Mouse (Mus musculus) olfactory bulb, adult 2 months (tissue): ENCODE data around the gene Prkn. TPM values are rescaled to one million over a fixed set of nuclear protein-coding genes. Genes with fewer than 3 reads are reported as not detected.

Experiments used
- H3K27ac ChIP-seq: fragments of 200-500 bp; 2 replicates; pipeline ENCODE4 v1.5.1; 2012; ENCODE audit warnings: low read depth, low read length; ENCODE audit not compliant: insufficient read depth
- H3K4me1 ChIP-seq: fragments of 200-500 bp; 2 replicates; pipeline ENCODE4 v1.6.1; 2012; ENCODE audit warnings: low read length; ENCODE audit not compliant: control insufficient read depth, insufficient read depth
- H3K4me3 ChIP-seq: fragments of 200-500 bp; 2 replicates; pipeline ENCODE4 v1.5.1; 2012; ENCODE audit warnings: mild to moderate bottlenecking, low read depth, low read length, moderate library complexity; ENCODE audit not compliant: insufficient read depth
- CTCF ChIP-seq: fragments of 200-500 bp; IDR thresholded peaks from 2 replicates; pipeline ENCODE4 v1.5.1; 2012; ENCODE audit warnings: low read depth, mild to moderate bottlenecking, low read length, moderate library complexity; ENCODE audit not compliant: insufficient read depth
- POLR2A ChIP-seq: fragments of 200-500 bp; IDR thresholded peaks from 2 replicates; pipeline ENCODE4 v1.6.1; 2012; ENCODE audit warnings: mild to moderate bottlenecking, low read depth, low read length, moderate library complexity; ENCODE audit not compliant: insufficient read depth
- WGBS: fragments of 180-500 bp; shearing (Covaris S2); methylation state at CpG from one replicate; pipeline ENCODE4 v1.1.7; 2018; 5-methylcytosine and 5-hydroxymethylcytosine counted together
- polyA plus RNA-seq: library from polyadenylated mRNA; stranded (reverse); fragments of >200 nt; gene quantifications from 2 replicates; pipeline ENCODE4 v1.2.4, GENCODE M21; 2012; ENCODE audit warnings: low replicate concordance; ENCODE audit not compliant: missing spikeins, insufficient read depth, insufficient read length

The Prkn gene
- polyA plus RNA-seq, 1 experiment: not detected

DNA sequence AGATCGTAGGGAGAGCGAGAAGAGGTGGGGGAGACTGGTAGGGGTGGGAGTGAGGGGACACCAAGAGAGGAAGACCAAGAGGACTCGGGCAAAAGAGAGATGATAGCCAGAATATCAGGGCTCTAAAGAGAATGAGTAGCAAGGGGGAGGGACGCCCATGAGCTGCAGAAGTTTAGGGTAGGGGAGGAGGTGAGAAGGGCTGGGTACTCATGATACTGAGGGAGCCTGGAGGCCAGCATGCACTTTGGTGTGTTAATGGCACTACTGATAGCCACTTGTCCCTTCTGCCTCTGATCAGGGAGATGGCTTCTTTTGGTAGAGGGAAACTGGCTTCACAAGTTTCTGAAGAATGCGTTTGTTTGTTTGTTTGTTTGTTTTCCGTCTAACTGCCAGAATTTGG, 1264.5 kb downstream of the Prkn start:
- 96% methylated on average over 6 of the region's 6 CpGs for WGBS
- no peaks in the 10 kb centered on the region for H3K4me1 ChIP-seq
- no peak overlapping the region for H3K27ac ChIP-seq
- no peak overlapping the region for H3K4me3 ChIP-seq
- TF ChIP-seq CTCF: no peak
- TF ChIP-seq POLR2A: no peak

DNA sequence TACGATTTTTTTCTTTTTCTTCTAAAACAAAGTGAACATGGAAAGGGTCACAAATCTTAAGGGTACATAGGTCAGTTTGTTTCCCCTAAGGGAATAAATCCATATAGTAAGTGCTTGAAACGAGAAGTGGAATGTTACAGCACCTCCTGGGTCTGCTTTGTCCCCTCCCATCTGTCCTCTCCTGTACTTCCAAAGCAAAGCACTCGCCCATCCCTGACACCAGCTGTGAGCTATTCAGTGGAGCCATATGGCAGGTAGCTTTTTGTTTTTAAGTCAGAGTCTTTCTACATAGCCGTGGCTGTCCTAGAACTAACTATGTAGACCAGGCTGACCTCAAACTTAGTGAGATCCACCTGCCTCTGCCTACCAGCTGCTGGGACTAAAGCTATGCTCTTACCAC, 1266.1 kb downstream of the Prkn start:
- Histone ChIP-seq H3K27ac (no peak overlapping the region), H3K4me1 (no peaks in the 10 kb centered on the region), H3K4me3 (no peak overlapping the region)
- WGBS: 78% methylated on average over 4 of the region's 4 CpGs
- TF ChIP-seq CTCF (no peak), POLR2A (no peak)

Other genes with a start within 250 kb of the Prkn start
- gene Pacrg, start 73 bp upstream of the Prkn start, polyA plus RNA-seq: not detected in 2 replicates